Mouse (Mus musculus): Measurements from ENCODE around the gene Aagab. TPM values are rescaled to one million over a fixed set of nuclear protein-coding genes. Genes with fewer than 3 reads are reported as not detected.

Gene Aagab
- total and polyA plus RNA-seq, 2 experiments from 2014 or later = 46.7 to 51.0 TPM

GRCm38 (mm10) chr9:63568314-63568713 lies 34.1 kb upstream of the Aagab start:
- ATAC-seq = no peak

GRCm38 (mm10) chr9:63568808-63569207 lies 33.7 kb upstream of the Aagab start:
- Histone ChIP-seq H3K27ac (ENCODE audit: low read depth, low read length) (no peak overlapping the region), H3K9ac (no peak overlapping the region), H3K4me1 (ENCODE audit: insufficient read depth) (0 out of 2 replicates have a peak, but pooled peaks cover 4% of the 10 kb centered on the region), H3K36me3 (ENCODE audit: insufficient read depth) (no peaks in the 10 kb centered on the region), H3K4me2 (ENCODE audit: low read depth) (no peak overlapping the region), H3K4me3 (ENCODE audit: low read depth, low read length) (no peak overlapping the region), H3K27me3 (ENCODE audit: insufficient read depth, low read length) (no peaks in the 10 kb centered on the region), H3K9me3 (ENCODE audit: low read length) (no peaks in the 10 kb centered on the region)
- 9% methylated on average over 8 of the region's 8 CpGs for WGBS
- DNase-seq = peak; percentile 40
- no peak for ATAC-seq
- TF ChIP-seq CTCF (IDR thresholded peaks at IDR 0.05; ENCODE audit: low read depth) = no peak

More at GRCm38 (mm10) chr9:63568314-63568713, 34.1 kb upstream of the Aagab start:
- Histone ChIP-seq H3K9me3 (ENCODE audit: low read length) (no peaks in the 10 kb centered on the region), H3K27ac (ENCODE audit: low read depth, low read length) (no peak overlapping the region), H3K36me3 (ENCODE audit: insufficient read depth) (no peaks in the 10 kb centered on the region), H3K4me3 (ENCODE audit: low read depth, low read length) (no peak overlapping the region), H3K4me2 (ENCODE audit: low read depth) (no peak overlapping the region), H3K4me1 (ENCODE audit: insufficient read depth) (0 out of 2 replicates have a peak, but pooled peaks cover 4% of the 10 kb centered on the region), H3K27me3 (ENCODE audit: insufficient read depth, low read length) (no peaks in the 10 kb centered on the region), H3K9ac (no peak overlapping the region)
- no peak for DNase-seq
- no peak for TF ChIP-seq CTCF (IDR thresholded peaks at IDR 0.05; ENCODE audit: low read depth)
- WGBS = 60% methylated on average over 6 of the region's 6 CpGs

- ATAC-seq (no peak), DNase-seq (no peak)
- no peak overlapping the region for H3K27ac ChIP-seq (ENCODE audit: low read depth, low read length)
- 0 out of 2 replicates have a peak, but pooled peaks cover 4% of the 10 kb centered on the region for H3K4me1 ChIP-seq (ENCODE audit: insufficient read depth)
- 40% methylated on average over 6 of the region's 6 CpGs for WGBS
- TF ChIP-seq CTCF (IDR thresholded peaks at IDR 0.05; ENCODE audit: low read depth) = no peak
- H3K4me2 ChIP-seq (ENCODE audit: low read depth) = no peak overlapping the region
- H3K4me3 ChIP-seq (ENCODE audit: low read depth, low read length) = no peak overlapping the region
- no peak overlapping the region for H3K9ac ChIP-seq
- no peaks in the 10 kb centered on the region for H3K27me3 ChIP-seq (ENCODE audit: insufficient read depth, low read length)
- H3K9me3 ChIP-seq (ENCODE audit: low read length) = no peaks in the 10 kb centered on the region
- no peaks in the 10 kb centered on the region for H3K36me3 ChIP-seq (ENCODE audit: insufficient read depth)
Observed at GRCm38 (mm10) chr9:63571895-63572294, 30.6 kb upstream of the Aagab start.

GRCm38 (mm10) chr9:63572874-63573273 lies 29.6 kb upstream of the Aagab start:
- Histone ChIP-seq H3K4me2 (ENCODE audit: low read depth) (no peak overlapping the region), H3K27ac (ENCODE audit: low read depth, low read length) (no peak overlapping the region), H3K9ac (no peak overlapping the region), H3K4me1 (ENCODE audit: insufficient read depth) (0 out of 2 replicates have a peak, but pooled peaks cover 4% of the 10 kb centered on the region), H3K36me3 (ENCODE audit: insufficient read depth) (no peaks in the 10 kb centered on the region), H3K4me3 (ENCODE audit: low read depth, low read length) (no peak overlapping the region), H3K9me3 (ENCODE audit: low read length) (no peaks in the 10 kb centered on the region), H3K27me3 (ENCODE audit: insufficient read depth, low read length) (no peaks in the 10 kb centered on the region)
- ATAC-seq = no peak
- TF ChIP-seq CTCF (IDR thresholded peaks at IDR 0.05; ENCODE audit: low read depth) = no peak
- 76% methylated on average over 7 of the region's 7 CpGs for WGBS
- DNase-seq = no peak

- DNase-seq (no peak), ATAC-seq (no peak)
- Histone ChIP-seq H3K9me3 (ENCODE audit: low read length) (no peaks in the 10 kb centered on the region), H3K27me3 (ENCODE audit: insufficient read depth, low read length) (no peaks in the 10 kb centered on the region), H3K4me2 (ENCODE audit: low read depth) (no peak overlapping the region), H3K4me3 (ENCODE audit: low read depth, low read length) (no peak overlapping the region), H3K27ac (ENCODE audit: low read depth, low read length) (no peak overlapping the region), H3K36me3 (ENCODE audit: insufficient read depth) (no peaks in the 10 kb centered on the region), H3K4me1 (ENCODE audit: insufficient read depth) (no peaks in the 10 kb centered on the region), H3K9ac (no peak overlapping the region)
- TF ChIP-seq CTCF (IDR thresholded peaks at IDR 0.05; ENCODE audit: low read depth) = no peak
- WGBS = 94% methylated on average over 3 of the region's 3 CpGs
Observed at GRCm38 (mm10) chr9:63577469-63577868, 25.0 kb upstream of the Aagab start.

GRCm38 (mm10) chr9:63579644-63580043 lies 22.8 kb upstream of the Aagab start:
- H3K36me3 ChIP-seq (ENCODE audit: insufficient read depth) = no peaks in the 10 kb centered on the region
- no peak overlapping the region for H3K9ac ChIP-seq
- TF ChIP-seq CTCF (IDR thresholded peaks at IDR 0.05; ENCODE audit: low read depth) = no peak
- DNase-seq (no peak), ATAC-seq (no peak)
- H3K27ac ChIP-seq (ENCODE audit: low read depth, low read length) = no peak overlapping the region
- no peaks in the 10 kb centered on the region for H3K27me3 ChIP-seq (ENCODE audit: insufficient read depth, low read length)
- 54% methylated on average over 5 of the region's 5 CpGs for WGBS
- H3K4me1 ChIP-seq (ENCODE audit: insufficient read depth) = no peaks in the 10 kb centered on the region
- H3K4me2 ChIP-seq (ENCODE audit: low read depth) = no peak overlapping the region
- H3K9me3 ChIP-seq (ENCODE audit: low read length) = no peaks in the 10 kb centered on the region
- H3K4me3 ChIP-seq (ENCODE audit: low read depth, low read length) = no peak overlapping the region

GRCm38 (mm10) chr9:63580046-63580445 lies 22.4 kb upstream of the Aagab start:
- no peak overlapping the region for H3K9ac ChIP-seq
- no peak for TF ChIP-seq CTCF (IDR thresholded peaks at IDR 0.05; ENCODE audit: low read depth)
- no peaks in the 10 kb centered on the region for H3K4me1 ChIP-seq (ENCODE audit: insufficient read depth)
- H3K27me3 ChIP-seq (ENCODE audit: insufficient read depth, low read length) = no peaks in the 10 kb centered on the region
- no peak overlapping the region for H3K27ac ChIP-seq (ENCODE audit: low read depth, low read length)
- no peaks in the 10 kb centered on the region for H3K36me3 ChIP-seq (ENCODE audit: insufficient read depth)
- no peak overlapping the region for H3K4me3 ChIP-seq (ENCODE audit: low read depth, low read length)
- ATAC-seq (no peak), DNase-seq (no peak)
- no peaks in the 10 kb centered on the region for H3K9me3 ChIP-seq (ENCODE audit: low read length)
- 81% methylated on average over 2 of the region's 2 CpGs for WGBS
- no peak overlapping the region for H3K4me2 ChIP-seq (ENCODE audit: low read depth)

Data from forebrain, postnatal 0 days (tissue).